Mouse (Mus musculus): ENCODE data around the gene Mcmbp. TPM values are rescaled to one million over a fixed set of nuclear protein-coding genes. Genes with fewer than 3 reads are reported as not detected.

Mcmbp gene
- total and polyA plus RNA-seq, 2 experiments: 11.4 to 12.8 TPM

GRCm38 (mm10) chr7:128690070-128690469 is 50.2 kb downstream of the Mcmbp start:
- H3K4me3 ChIP-seq (ENCODE audit: insufficient read depth, low read depth, low read length): no peak overlapping the region
- no peak overlapping the region for H3K9ac ChIP-seq (ENCODE audit: low read depth, low read length)
- TF ChIP-seq CTCF (IDR thresholded peaks at IDR 0.05; ENCODE audit: low read depth, low read length): peak; percentile 89
- no peak for TF ChIP-seq POLR2A (IDR thresholded peaks at IDR 0.05; ENCODE audit: extremely low read depth, insufficient read depth, low read length)
- H3K27ac ChIP-seq (replicated peaks; ENCODE audit: insufficient read depth, low read depth, low read length): no peak overlapping the region
- 12% methylated on average over 7 of the region's 7 CpGs for WGBS
- no peaks in the 10 kb centered on the region for H3K79me2 ChIP-seq (ENCODE audit: control insufficient read depth, insufficient read depth, low read length)
- no peaks in the 10 kb centered on the region for H3K4me1 ChIP-seq (ENCODE audit: control insufficient read depth, insufficient read depth, low read length)
- peaks cover 49% of the 10 kb centered on the region for H3K36me3 ChIP-seq (ENCODE audit: control insufficient read depth, insufficient read depth, low read length)
- DNase-seq (ENCODE audit: extremely low read depth, low read depth, low spot score): peak; percentile 48
- H3K27me3 ChIP-seq (ENCODE audit: control insufficient read depth, insufficient read depth, low read length): no peaks in the 10 kb centered on the region

- H3K27me3 ChIP-seq (ENCODE audit: control insufficient read depth, insufficient read depth, low read length): no peaks in the 10 kb centered on the region
- no peak overlapping the region for H3K27ac ChIP-seq (replicated peaks; ENCODE audit: insufficient read depth, low read depth, low read length)
- peaks cover 48% of the 10 kb centered on the region for H3K36me3 ChIP-seq (ENCODE audit: control insufficient read depth, insufficient read depth, low read length)
- no peak overlapping the region for H3K4me3 ChIP-seq (ENCODE audit: insufficient read depth, low read depth, low read length)
- TF ChIP-seq POLR2A (IDR thresholded peaks at IDR 0.05; ENCODE audit: extremely low read depth, insufficient read depth, low read length) (no peak), CTCF (IDR thresholded peaks at IDR 0.05; ENCODE audit: low read depth, low read length) (no peak)
- no peak overlapping the region for H3K9ac ChIP-seq (ENCODE audit: low read depth, low read length)
- WGBS: 95% methylated on average over 8 of the region's 8 CpGs
- H3K79me2 ChIP-seq (ENCODE audit: control insufficient read depth, insufficient read depth, low read length): no peaks in the 10 kb centered on the region
- no peaks in the 10 kb centered on the region for H3K4me1 ChIP-seq (ENCODE audit: control insufficient read depth, insufficient read depth, low read length)
- DNase-seq (ENCODE audit: extremely low read depth, low read depth, low spot score): no peak
Measured at GRCm38 (mm10) chr7:128689347-128689746, 50.9 kb downstream of the Mcmbp start.

GRCm38 (mm10) chr7:128687821-128688564 is 52.3 kb downstream of the Mcmbp start:
- Histone ChIP-seq H3K27ac (replicated peaks; ENCODE audit: insufficient read depth, low read depth, low read length) (no peak overlapping the region), H3K27me3 (ENCODE audit: control insufficient read depth, insufficient read depth, low read length) (no peaks in the 10 kb centered on the region), H3K4me3 (ENCODE audit: insufficient read depth, low read depth, low read length) (peak overlapping the region; percentile 40; the same call in 1 of the 2 replicates), H3K4me1 (ENCODE audit: control insufficient read depth, insufficient read depth, low read length) (no peaks in the 10 kb centered on the region), H3K9ac (ENCODE audit: low read depth, low read length) (no peak overlapping the region), H3K36me3 (ENCODE audit: control insufficient read depth, insufficient read depth, low read length) (peaks cover 42% of the 10 kb centered on the region), H3K79me2 (ENCODE audit: control insufficient read depth, insufficient read depth, low read length) (no peaks in the 10 kb centered on the region)
- no peak for TF ChIP-seq CTCF (IDR thresholded peaks at IDR 0.05; ENCODE audit: low read depth, low read length)
- no peak for TF ChIP-seq POLR2A (IDR thresholded peaks at IDR 0.05; ENCODE audit: extremely low read depth, insufficient read depth, low read length)
- 80% methylated on average over 56 of the region's 56 CpGs for WGBS
- no peak for DNase-seq (ENCODE audit: extremely low read depth, low read depth, low spot score)

- 91% methylated on average over 3 of the region's 3 CpGs for WGBS
- Histone ChIP-seq H3K27me3 (ENCODE audit: control insufficient read depth, insufficient read depth, low read length) (no peaks in the 10 kb centered on the region), H3K79me2 (ENCODE audit: control insufficient read depth, insufficient read depth, low read length) (no peaks in the 10 kb centered on the region), H3K4me1 (ENCODE audit: control insufficient read depth, insufficient read depth, low read length) (no peaks in the 10 kb centered on the region), H3K9ac (ENCODE audit: low read depth, low read length) (no peak overlapping the region), H3K4me3 (ENCODE audit: insufficient read depth, low read depth, low read length) (no peak overlapping the region), H3K27ac (replicated peaks; ENCODE audit: insufficient read depth, low read depth, low read length) (no peak overlapping the region), H3K36me3 (ENCODE audit: control insufficient read depth, insufficient read depth, low read length) (peaks cover 45% of the 10 kb centered on the region)
- TF ChIP-seq POLR2A (IDR thresholded peaks at IDR 0.05; ENCODE audit: extremely low read depth, insufficient read depth, low read length) (no peak), CTCF (IDR thresholded peaks at IDR 0.05; ENCODE audit: low read depth, low read length) (no peak)
- no peak for DNase-seq (ENCODE audit: extremely low read depth, low read depth, low spot score)
Measured at GRCm38 (mm10) chr7:128678546-128678945, 61.7 kb downstream of the Mcmbp start.

- Histone ChIP-seq H3K27me3 (ENCODE audit: control insufficient read depth, insufficient read depth, low read length) (no peaks in the 10 kb centered on the region), H3K9ac (ENCODE audit: low read depth, low read length) (no peak overlapping the region), H3K4me1 (ENCODE audit: control insufficient read depth, insufficient read depth, low read length) (no peaks in the 10 kb centered on the region), H3K79me2 (ENCODE audit: control insufficient read depth, insufficient read depth, low read length) (no peaks in the 10 kb centered on the region), H3K27ac (replicated peaks; ENCODE audit: insufficient read depth, low read depth, low read length) (no peak overlapping the region), H3K4me3 (ENCODE audit: insufficient read depth, low read depth, low read length) (no peak overlapping the region), H3K36me3 (ENCODE audit: control insufficient read depth, insufficient read depth, low read length) (peaks cover 41% of the 10 kb centered on the region)
- DNase-seq (ENCODE audit: extremely low read depth, low read depth, low spot score): no peak
- TF ChIP-seq CTCF (IDR thresholded peaks at IDR 0.05; ENCODE audit: low read depth, low read length) (no peak), POLR2A (IDR thresholded peaks at IDR 0.05; ENCODE audit: extremely low read depth, insufficient read depth, low read length) (no peak)
- WGBS: 72% methylated on average over 15 of the region's 15 CpGs
Measured at GRCm38 (mm10) chr7:128672408-128673010, 67.8 kb downstream of the Mcmbp start.

GRCm38 (mm10) chr7:128671952-128672351 is 68.3 kb downstream of the Mcmbp start:
- 68% methylated on average over 8 of the region's 8 CpGs for WGBS
- no peak overlapping the region for H3K27ac ChIP-seq (replicated peaks; ENCODE audit: insufficient read depth, low read depth, low read length)
- DNase-seq (ENCODE audit: extremely low read depth, low read depth, low spot score): no peak

More at GRCm38 (mm10) chr7:128671952-128672351, 68.3 kb downstream of the Mcmbp start:
- Histone ChIP-seq H3K36me3 (ENCODE audit: control insufficient read depth, insufficient read depth, low read length) (peaks cover 41% of the 10 kb centered on the region), H3K27me3 (ENCODE audit: control insufficient read depth, insufficient read depth, low read length) (no peaks in the 10 kb centered on the region), H3K79me2 (ENCODE audit: control insufficient read depth, insufficient read depth, low read length) (no peaks in the 10 kb centered on the region), H3K4me3 (ENCODE audit: insufficient read depth, low read depth, low read length) (no peak overlapping the region), H3K9ac (ENCODE audit: low read depth, low read length) (no peak overlapping the region), H3K4me1 (ENCODE audit: control insufficient read depth, insufficient read depth, low read length) (no peaks in the 10 kb centered on the region)
- TF ChIP-seq POLR2A (IDR thresholded peaks at IDR 0.05; ENCODE audit: extremely low read depth, insufficient read depth, low read length) (no peak), CTCF (IDR thresholded peaks at IDR 0.05; ENCODE audit: low read depth, low read length) (no peak)
